Mouse (Mus musculus) G1E (cell line): ENCODE data around the gene Oma1.

Source experiments
- CTCF ChIP-seq: IDR thresholded peaks from 2 replicates; pipeline ENCODE4 v1.5.1; 2012; ENCODE audit warnings: low read depth, low read length, inconsistent platforms, mixed read lengths
- GATA1 ChIP-seq: IDR thresholded peaks from 2 replicates; pipeline ENCODE4 v1.6.1; 2012; ENCODE audit warnings: borderline replicate concordance, low read length, inconsistent platforms, mixed read lengths
- TAL1 ChIP-seq: conservative IDR thresholded peaks from 2 replicates; pipeline ENCODE4 v1.6.1; 2012; ENCODE audit warnings: low read depth, low read length, inconsistent platforms, mixed read lengths

DNA sequence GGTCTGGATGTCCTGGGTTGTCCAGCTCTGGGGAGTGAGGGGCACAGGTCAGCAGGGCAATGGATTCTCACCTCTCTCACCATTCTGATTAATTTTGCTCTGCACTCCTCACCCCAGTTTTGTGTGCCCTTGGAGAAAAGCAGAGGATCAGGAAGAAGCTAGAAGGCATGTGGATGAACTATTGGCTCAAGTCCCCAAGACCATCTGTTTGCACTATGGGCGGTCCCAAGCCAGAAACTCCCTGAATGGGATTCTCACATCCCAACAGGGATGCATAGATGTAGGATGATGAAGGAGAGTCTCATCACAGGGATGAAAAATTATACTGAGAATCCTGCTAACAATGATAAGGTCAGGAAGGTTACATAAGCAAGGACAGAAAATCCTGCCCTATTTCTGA, 9.8 kb upstream of the Oma1 start:
- TF ChIP-seq CTCF: no peak
- TF ChIP-seq GATA1: no peak
- no peak for TF ChIP-seq TAL1
